ENCODE assay signal across 14 mouse cellular contexts in genomic region chr15:94235190-94235589, GRCm38 (mm10).
"Had no signal": no experiment of that assay in that cellular context is flagged by ENCODE, and none has a peak within 500 bp of the region (broad histone marks: within the 10 kb centered on the region; RNA-seq: fewer than 3 reads in every experiment).

No protein-coding gene starts in this region.

- H3K9me3 ChIP-seq: kidney, embryonic 15.5 days; limb, embryonic 10.5 days; liver, embryonic 15.5 days; neural tube, embryonic 12.5 days had no signal

- H3K27me3 ChIP-seq: kidney, embryonic 15.5 days; liver, embryonic 15.5 days; neural tube, embryonic 12.5 days had no signal

- H3K27ac ChIP-seq: kidney, embryonic 15.5 days; left cerebral cortex, adult 2 months; limb, embryonic 10.5 days; liver, embryonic 15.5 days; neural tube, embryonic 12.5 days had no signal

- H3K4me3 ChIP-seq: kidney, embryonic 15.5 days; left cerebral cortex, adult 2 months; limb, embryonic 10.5 days; liver, embryonic 15.5 days; myocyte; neural tube, embryonic 12.5 days had no signal

- H3K4me2 ChIP-seq: kidney, embryonic 15.5 days; liver, embryonic 11.5 days; liver, embryonic 15.5 days; lung, embryonic 14.5 days; neural tube, embryonic 12.5 days had no signal

- H3K9ac ChIP-seq: kidney, embryonic 15.5 days; liver, embryonic 15.5 days; lung, embryonic 14.5 days; neural tube, embryonic 12.5 days had no signal

- DNase-seq: kidney, adult 18-20 months; kidney, postnatal 14 days; lung, embryonic 14.5 days; lung, postnatal 10 days; midbrain, embryonic 14.5 days; right cerebral cortex, postnatal 4 days; spleen, adult 18-20 months had no signal

- H3K36me3 ChIP-seq: kidney, embryonic 15.5 days; limb, embryonic 10.5 days; liver, embryonic 15.5 days; neural tube, embryonic 12.5 days had no signal

- H3K4me1 ChIP-seq: liver, embryonic 15.5 days; neural tube, embryonic 12.5 days had no signal
